Mouse (Mus musculus): ENCODE data around the gene Kpna3.

- no peak for TF ChIP-seq CTCF (IDR thresholded peaks at IDR 0.05; ENCODE audit: borderline replicate concordance, extremely low read depth, insufficient read depth, insufficient read length)
- no peak for TF ChIP-seq POLR2A (IDR thresholded peaks at IDR 0.05; ENCODE audit: borderline replicate concordance, extremely low read depth, insufficient read depth, insufficient read length, poor library complexity, severe bottlenecking)
Observed at GRCm38 (mm10) chr14:61439141-61439660, 473 bp downstream of the Kpna3 start.

All from brain, embryonic 14.5 days (tissue).